Mouse (Mus musculus) neural tube, embryonic 11.5 days (tissue): ENCODE data around the gene Slc29a4. TPM values are rescaled to one million over a fixed set of nuclear protein-coding genes. Genes with fewer than 3 reads are reported as not detected.

Experiments used
- ATAC-seq: fragments of 200-750 bp; cut with Nextera tagmentation; 2 replicates; pipeline ENCODE4 v1.8.0; 2017; ENCODE audit warnings: moderate number of reproducible peaks, mild to moderate bottlenecking, moderate TSS enrichment, moderate library complexity; ENCODE audit not compliant: insufficient read depth, low FRiP score, low TSS enrichment
- DNase-seq: peaks from one replicate; pipeline ENCODE4 v3.0.0-alpha.2; 2015; ENCODE audit warnings: low spot score
- H3K27ac ChIP-seq: fragments of 300-500 bp; sonication (generic); 2 replicates; pipeline ENCODE4 v1.5.1; 2014; ENCODE audit warnings: low read depth, mild to moderate bottlenecking, low read length
- H3K27me3 ChIP-seq: fragments of 300-500 bp; sonication (generic); 2 replicates; pipeline ENCODE4 v1.6.1; 2014; ENCODE audit warnings: mild to moderate bottlenecking, low read length, mixed read lengths; ENCODE audit not compliant: control insufficient read depth, insufficient read depth
- H3K36me3 ChIP-seq: fragments of 300-500 bp; sonication (generic); 2 replicates; pipeline ENCODE4 v1.6.1; 2014; ENCODE audit warnings: mild to moderate bottlenecking, low read length, moderate library complexity, mixed read lengths; ENCODE audit not compliant: control insufficient read depth, insufficient read depth
- H3K4me1 ChIP-seq: fragments of 300-500 bp; sonication (generic); 2 replicates; pipeline ENCODE4 v1.6.1; 2014; ENCODE audit warnings: low read length, mixed read lengths; ENCODE audit not compliant: control insufficient read depth, insufficient read depth
- H3K4me2 ChIP-seq: fragments of 300-500 bp; sonication (generic); 2 replicates; pipeline ENCODE4 v1.6.1; 2014; ENCODE audit warnings: low read depth, mild to moderate bottlenecking, moderate library complexity
- H3K4me3 ChIP-seq: fragments of 300-500 bp; sonication (generic); 2 replicates; pipeline ENCODE4 v1.5.1; 2014; ENCODE audit warnings: low read depth, low read length
- H3K9ac ChIP-seq: fragments of 300-500 bp; sonication (generic); 2 replicates; pipeline ENCODE4 v1.6.1; 2014; ENCODE audit warnings: mild to moderate bottlenecking, low read length
- H3K9me3 ChIP-seq: fragments of 300-500 bp; sonication (generic); 2 replicates; pipeline ENCODE4 v1.6.1; 2016; ENCODE audit warnings: low read length; ENCODE audit not compliant: control insufficient read depth
- WGBS: fragments of 180-500 bp; shearing (Covaris S2); extraction: QIAGEN DNeasy Blood & Tissue Kit; methylation state at CpG from one replicate; pipeline ENCODE4 v1.1.7; 2014; 5-methylcytosine and 5-hydroxymethylcytosine counted together
- polyA plus RNA-seq: library from polyadenylated mRNA; unstranded; fragments of >200 nt; fragmentation: Nextera tagmentation; extraction: Ambion mirVana; gene quantifications from 2 replicates; pipeline ENCODE4 v1.2.1, GENCODE M21; 2014

The Slc29a4 gene
- polyA plus RNA-seq, 1 experiment from 2014 or later, result 39.4 TPM

DNA sequence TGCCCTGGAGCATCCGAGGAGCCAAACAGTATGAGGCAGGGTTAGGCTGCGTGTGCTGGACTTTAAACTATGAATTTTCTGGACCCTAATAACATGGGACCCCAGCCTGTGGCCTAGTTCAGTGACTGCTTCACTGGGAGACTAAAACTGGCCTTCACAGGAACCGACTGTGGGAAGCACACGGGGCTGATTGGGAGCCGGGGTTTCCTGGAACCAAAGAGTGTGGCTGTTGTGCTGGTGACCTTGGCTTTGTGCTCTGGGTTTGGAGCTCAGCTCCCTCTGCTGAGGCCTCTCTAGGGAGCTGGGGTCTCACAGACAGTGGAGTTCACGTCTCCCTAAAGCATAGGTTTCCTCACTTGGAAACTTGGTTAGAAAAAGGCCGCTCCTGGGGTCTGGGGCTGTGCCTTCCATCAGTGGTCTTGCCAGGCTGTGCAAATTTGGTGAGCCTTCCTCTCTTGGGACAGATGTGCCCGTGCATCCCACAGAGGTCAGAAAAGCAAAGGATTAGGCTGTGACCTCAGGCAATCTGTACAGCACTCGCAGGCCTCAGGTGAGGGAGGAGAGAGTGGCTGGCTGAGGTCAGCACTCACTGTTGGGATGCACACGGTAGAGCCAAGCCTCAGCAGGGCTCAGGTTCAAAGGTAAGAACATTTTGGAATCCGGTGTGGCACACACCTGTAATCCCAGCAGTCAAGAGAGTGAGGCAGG, 23.6 kb upstream of the Slc29a4 start:
- H3K27ac ChIP-seq, result no peak overlapping the region
- H3K9me3 ChIP-seq, result no peaks in the 10 kb centered on the region
- peaks cover 15% of the 10 kb centered on the region for H3K36me3 ChIP-seq
- H3K4me1 ChIP-seq, result no peaks in the 10 kb centered on the region; the same call in 1 of the 2 replicates
- no peak overlapping the region for H3K4me3 ChIP-seq
- H3K9ac ChIP-seq, result no peak overlapping the region
- DNase-seq (no peak), ATAC-seq (no peak)
- WGBS, result 89% methylated on average over 11 of the region's 11 CpGs
- no peak overlapping the region for H3K4me2 ChIP-seq
- H3K27me3 ChIP-seq, result no peaks in the 10 kb centered on the region

DNA sequence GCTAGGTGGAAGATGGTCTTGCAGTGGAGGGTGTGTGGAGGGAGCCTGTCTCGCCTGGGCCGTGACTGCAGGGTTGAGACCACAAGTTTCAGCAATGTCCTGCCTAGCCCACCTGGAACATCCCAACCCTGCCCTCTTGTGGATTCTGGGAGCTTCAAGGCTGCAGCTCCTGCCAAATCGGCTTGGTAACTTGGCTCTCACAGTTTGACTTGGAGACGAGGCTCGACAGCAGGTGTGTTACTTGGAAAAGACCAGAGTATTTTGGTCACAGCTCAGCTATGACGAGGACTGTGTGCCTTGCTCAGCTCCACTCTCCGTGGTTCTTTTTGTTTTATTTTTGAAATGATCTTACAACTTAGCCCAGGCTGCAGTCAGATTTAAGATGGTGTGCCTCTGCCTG, 22.6 kb upstream of the Slc29a4 start:
- H3K36me3 ChIP-seq, result peaks cover 7% of the 10 kb centered on the region

GRCm38 (mm10) chr5:142673082-142673481, 19.2 kb upstream of the Slc29a4 start:
- Histone ChIP-seq H3K9ac (peak overlapping the region; percentile 35; the same call in 1 of the 2 replicates), H3K27ac (0 out of 2 replicates have a peak overlapping the region, but pooled peaks have one; percentile 39), H3K36me3 (no peaks in the 10 kb centered on the region), H3K27me3 (no peaks in the 10 kb centered on the region), H3K4me3 (no peak overlapping the region), H3K9me3 (no peaks in the 10 kb centered on the region), H3K4me1 (no peaks in the 10 kb centered on the region; the same call in 1 of the 2 replicates), H3K4me2 (no peak overlapping the region)
- DNase-seq (peak; percentile 49), ATAC-seq (0 out of 2 replicates have a peak, but pooled peaks have one; percentile 41)
- 24% methylated on average over 5 of the region's 5 CpGs for WGBS

More for the DNA sequence above, 22.6 kb upstream of the Slc29a4 start:
- no peak for ATAC-seq
- no peak overlapping the region for H3K4me2 ChIP-seq
- H3K27me3 ChIP-seq, result no peaks in the 10 kb centered on the region
- H3K27ac ChIP-seq, result no peak overlapping the region
- H3K9me3 ChIP-seq, result no peaks in the 10 kb centered on the region
- H3K4me3 ChIP-seq, result no peak overlapping the region
- 86% methylated on average over 7 of the region's 7 CpGs for WGBS
- no peak for DNase-seq
- no peak overlapping the region for H3K9ac ChIP-seq
- no peaks in the 10 kb centered on the region; the same call in 1 of the 2 replicates for H3K4me1 ChIP-seq

DNA sequence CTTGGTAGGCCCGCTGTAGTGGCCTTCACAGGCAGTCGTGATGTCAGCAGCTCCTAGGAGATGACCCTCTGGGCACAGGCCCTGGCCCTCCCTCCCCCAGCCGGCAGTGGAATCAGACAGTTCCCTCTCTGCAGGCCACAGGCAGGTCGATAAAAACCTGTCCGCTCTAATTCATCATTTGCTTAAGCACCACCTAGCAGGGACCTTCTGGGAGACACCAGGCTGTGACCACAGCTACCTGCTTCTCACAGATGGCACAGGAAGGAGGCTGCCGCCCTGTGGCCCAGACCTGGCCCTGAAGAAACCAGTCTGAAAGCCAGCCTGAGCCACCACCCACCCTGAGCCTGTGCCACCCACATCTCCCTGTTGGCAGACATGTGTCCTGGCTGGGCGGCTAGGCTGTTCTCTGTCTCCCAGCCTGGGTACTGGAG, 14.2 kb upstream of the Slc29a4 start:
- 71% methylated on average over 7 of the region's 7 CpGs for WGBS
- H3K27me3 ChIP-seq, result no peaks in the 10 kb centered on the region
- no peak overlapping the region for H3K9ac ChIP-seq
- DNase-seq (no peak), ATAC-seq (no peak)
- no peak overlapping the region for H3K27ac ChIP-seq
- H3K4me1 ChIP-seq, result no peaks in the 10 kb centered on the region; the same call in 1 of the 2 replicates
- H3K4me2 ChIP-seq, result no peak overlapping the region
- no peaks in the 10 kb centered on the region for H3K9me3 ChIP-seq
- H3K4me3 ChIP-seq, result no peak overlapping the region
- H3K36me3 ChIP-seq, result no peaks in the 10 kb centered on the region

DNA sequence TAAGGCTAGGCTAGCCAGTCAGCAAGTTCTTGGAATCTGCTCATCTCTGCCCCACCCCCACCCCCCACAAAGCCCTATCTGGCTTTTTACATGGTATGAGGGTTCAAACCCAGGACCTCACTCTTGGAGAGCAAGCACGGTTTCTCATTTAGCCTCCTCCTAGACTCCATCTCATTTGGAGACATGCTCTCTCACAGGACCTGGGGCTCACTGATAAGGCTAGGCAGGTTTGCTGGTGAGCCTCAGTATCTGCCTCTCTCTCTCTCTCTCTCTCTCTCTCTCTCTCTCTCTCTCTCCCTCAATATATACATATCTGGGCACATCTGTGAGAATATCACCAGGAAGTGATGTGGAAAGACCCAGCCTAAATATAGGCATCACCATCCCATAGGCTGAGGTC, 13.2 kb upstream of the Slc29a4 start:
- 70% methylated on average over 1 of the region's 1 CpGs for WGBS
- no peak overlapping the region for H3K4me2 ChIP-seq

DNA sequence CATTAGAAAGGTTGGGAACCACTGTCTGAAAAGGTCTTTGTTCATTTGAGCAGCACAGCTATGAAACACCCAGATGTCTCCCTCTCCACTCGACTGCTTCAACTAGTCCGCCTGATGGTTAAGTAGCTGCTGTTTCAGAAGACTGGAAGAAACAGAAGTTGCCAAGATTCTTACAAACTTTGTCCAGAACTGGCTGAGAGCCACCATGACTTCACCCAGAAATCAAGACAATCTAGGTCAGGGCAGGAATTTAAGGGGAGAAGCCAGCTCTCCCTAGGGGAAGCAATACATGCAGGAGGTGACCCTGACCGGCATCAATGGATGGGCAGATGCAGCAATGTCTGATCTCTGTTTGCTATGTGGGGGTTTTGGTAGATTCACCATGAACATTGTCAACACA, 10.4 kb upstream of the Slc29a4 start:
- no peak overlapping the region for H3K4me2 ChIP-seq
- H3K4me3 ChIP-seq, result no peak overlapping the region
- no peaks in the 10 kb centered on the region for H3K27me3 ChIP-seq
- H3K4me1 ChIP-seq, result no peaks in the 10 kb centered on the region
- H3K27ac ChIP-seq, result no peak overlapping the region
- WGBS, result 90% methylated on average over 3 of the region's 3 CpGs
- DNase-seq, result no peak
- H3K9ac ChIP-seq, result no peak overlapping the region
- no peak for ATAC-seq
- H3K36me3 ChIP-seq, result no peaks in the 10 kb centered on the region
- no peaks in the 10 kb centered on the region for H3K9me3 ChIP-seq

More for the DNA sequence above, 13.2 kb upstream of the Slc29a4 start:
- no peak for ATAC-seq
- no peak for DNase-seq
- Histone ChIP-seq H3K9ac (no peak overlapping the region), H3K9me3 (no peaks in the 10 kb centered on the region), H3K36me3 (no peaks in the 10 kb centered on the region), H3K27ac (no peak overlapping the region), H3K4me3 (no peak overlapping the region), H3K27me3 (no peaks in the 10 kb centered on the region), H3K4me1 (no peaks in the 10 kb centered on the region)

GRCm38 (mm10) chr5:142682529-142682928, 9.8 kb upstream of the Slc29a4 start:
- H3K27me3 ChIP-seq, result no peaks in the 10 kb centered on the region
- H3K9me3 ChIP-seq, result no peaks in the 10 kb centered on the region
- H3K36me3 ChIP-seq, result no peaks in the 10 kb centered on the region
- no peak overlapping the region for H3K27ac ChIP-seq
- no peaks in the 10 kb centered on the region for H3K4me1 ChIP-seq
- DNase-seq (no peak), ATAC-seq (no peak)
- H3K9ac ChIP-seq, result no peak overlapping the region
- H3K4me2 ChIP-seq, result no peak overlapping the region
- no peak overlapping the region for H3K4me3 ChIP-seq
- WGBS, result 90% methylated on average over 5 of the region's 5 CpGs

GRCm38 (mm10) chr5:142688866-142689265, 3.4 kb upstream of the Slc29a4 start:
- Histone ChIP-seq H3K4me3 (no peak overlapping the region), H3K4me1 (no peaks in the 10 kb centered on the region), H3K9ac (no peak overlapping the region), H3K4me2 (no peak overlapping the region), H3K9me3 (no peaks in the 10 kb centered on the region), H3K36me3 (no peaks in the 10 kb centered on the region), H3K27me3 (no peaks in the 10 kb centered on the region), H3K27ac (no peak overlapping the region)
- ATAC-seq (no peak), DNase-seq (no peak)
- 64% methylated on average over 6 of the region's 6 CpGs for WGBS

DNA sequence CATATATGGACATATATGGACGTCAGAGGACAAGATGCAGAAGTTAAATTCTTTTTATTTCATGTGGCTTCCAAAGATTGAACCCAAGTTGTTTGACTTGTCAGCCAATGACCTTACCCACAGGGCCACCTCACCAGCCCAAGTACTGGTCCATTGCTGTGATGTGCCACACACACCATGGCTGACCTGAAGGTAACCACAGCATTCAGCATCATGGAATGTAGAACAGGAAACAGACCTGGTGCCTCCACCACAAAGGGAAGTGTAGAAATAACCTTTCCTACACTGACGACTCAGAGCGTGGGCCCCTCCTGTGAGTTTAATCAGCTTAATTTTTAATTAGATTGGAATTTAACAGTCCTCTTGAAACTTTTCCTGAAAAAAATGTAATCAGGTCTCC, 2.0 kb upstream of the Slc29a4 start:
- no peak for ATAC-seq
- no peak overlapping the region for H3K4me2 ChIP-seq
- H3K9ac ChIP-seq, result no peak overlapping the region
- no peak overlapping the region for H3K4me3 ChIP-seq
- no peak for DNase-seq
- H3K9me3 ChIP-seq, result no peaks in the 10 kb centered on the region
- H3K27me3 ChIP-seq, result no peaks in the 10 kb centered on the region
- no peak overlapping the region for H3K27ac ChIP-seq
- 93% methylated on average over 3 of the region's 3 CpGs for WGBS
- no peaks in the 10 kb centered on the region for H3K36me3 ChIP-seq
- H3K4me1 ChIP-seq, result no peaks in the 10 kb centered on the region
